Mouse (Mus musculus) bone marrow, adult 2 months (tissue): ENCODE measurements around the gene Vps50.
"Not testable (repeated sequence)": the region's sequence is repeated elsewhere in the genome, so short reads cannot be mapped to it uniquely, and the experiment has no call there.

Source experiments
- CTCF ChIP-seq: fragments of 200-500 bp; IDR thresholded peaks from 2 replicates; pipeline ENCODE4 v1.5.1; 2011; ENCODE audit warnings: low read length, control low read depth; ENCODE audit not compliant: control insufficient read depth, insufficient read depth
- POLR2A ChIP-seq: fragments of 200-500 bp; IDR thresholded peaks from 2 replicates; pipeline ENCODE4 v1.6.1; 2011; ENCODE audit warnings: low read depth, mild to moderate bottlenecking, control low read depth, low read length, borderline replicate concordance; ENCODE audit not compliant: control insufficient read depth

- TF ChIP-seq POLR2A, CTCF: not testable (repeated sequence)
Measured at GRCm38 (mm10) chr6:3564118-3564517, 65.9 kb downstream of the Vps50 start.
